Mouse (Mus musculus) forebrain, embryonic 12.5 days (tissue): ENCODE measurements at regions not wholly inside any gene's neighbourhood (a gene's known extent, or its start where the extent isn't known, plus 50 kb on each side); places are given as distances from the start of the nearest gene placed in this dataset.
A peak's percentile ranks its signal among the peaks of the same experiment; 100 is the strongest.

Experiments used
- ATAC-seq: fragments of 200-750 bp; cut with Nextera tagmentation; 2 replicates; pipeline ENCODE4 v1.8.0; 2017; ENCODE audit warnings: moderate TSS enrichment; ENCODE audit not compliant: low FRiP score
- H3K27ac ChIP-seq: fragments of 300-500 bp; sonication (generic); 2 replicates; pipeline ENCODE4 v1.5.1; 2016; ENCODE audit warnings: mild to moderate bottlenecking
- H3K27me3 ChIP-seq: fragments of 300-500 bp; sonication (generic); 2 replicates; pipeline ENCODE4 v1.6.1; 2016; ENCODE audit warnings: mild to moderate bottlenecking
- H3K36me3 ChIP-seq: fragments of 300-500 bp; sonication (generic); replicated peaks from 2 replicates; pipeline ENCODE4 v1.6.1; 2016; ENCODE audit warnings: mild to moderate bottlenecking
- H3K4me1 ChIP-seq: fragments of 300-500 bp; sonication (generic); 2 replicates; pipeline ENCODE4 v1.6.1; 2016
- H3K4me2 ChIP-seq: fragments of 300-500 bp; sonication (generic); 2 replicates; pipeline ENCODE4 v1.6.1; 2016; ENCODE audit warnings: mild to moderate bottlenecking, moderate library complexity
- H3K4me3 ChIP-seq: fragments of 300-500 bp; sonication (generic); replicated peaks from 2 replicates; pipeline ENCODE4 v1.5.1; 2016; ENCODE audit warnings: mild to moderate bottlenecking
- H3K9ac ChIP-seq: fragments of 300-500 bp; sonication (generic); 2 replicates; pipeline ENCODE4 v1.6.1; 2016; ENCODE audit warnings: mild to moderate bottlenecking
- H3K9me3 ChIP-seq: fragments of 300-500 bp; sonication (generic); 2 replicates; pipeline ENCODE4 v1.6.1; 2016
- WGBS: fragments of 180-500 bp; shearing (Covaris S2); methylation state at CpG from one replicate; pipeline ENCODE4 v1.1.7; 2016; 5-methylcytosine and 5-hydroxymethylcytosine counted together

DNA sequence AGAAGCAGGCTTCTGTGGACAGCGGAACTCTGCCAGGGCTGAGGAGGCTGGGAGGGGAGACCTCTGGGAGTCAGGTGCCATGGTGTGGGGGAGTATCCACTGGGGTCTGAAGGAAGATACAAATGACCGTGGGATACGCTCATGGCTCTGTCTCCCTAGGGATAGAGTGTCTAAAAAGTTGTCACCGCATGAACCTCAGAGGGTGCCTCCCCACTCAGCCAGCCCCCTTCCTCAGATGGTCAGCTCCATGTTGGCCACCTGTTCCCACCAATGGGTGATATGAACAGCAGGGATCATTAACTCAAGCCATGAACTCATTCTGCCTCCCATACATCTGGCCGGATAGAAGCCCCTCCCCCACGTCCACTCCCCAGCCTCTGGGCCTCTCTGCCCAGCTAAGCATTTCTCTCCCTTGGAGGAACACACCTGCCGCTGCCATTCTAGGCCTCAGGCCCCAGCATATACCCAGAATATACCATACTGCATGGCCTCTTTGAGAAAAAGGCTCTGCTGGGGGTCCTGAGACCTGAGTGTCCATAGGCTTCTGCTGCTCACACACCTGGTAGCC lies 134.1 kb upstream of the Lhx1 start:
- ATAC-seq, result no peak
- no peaks in the 10 kb centered on the region for H3K9me3 ChIP-seq
- peaks cover 12% of the 10 kb centered on the region for H3K4me1 ChIP-seq
- H3K36me3 ChIP-seq, result no peaks in the 10 kb centered on the region
- H3K9ac ChIP-seq, result no peak overlapping the region
- peaks cover 42% of the 10 kb centered on the region for H3K27me3 ChIP-seq
- H3K4me2 ChIP-seq, result no peak overlapping the region
- WGBS, result 81% methylated on average over 7 of the region's 7 CpGs
- H3K27ac ChIP-seq, result no peak overlapping the region
- no peak overlapping the region for H3K4me3 ChIP-seq

DNA sequence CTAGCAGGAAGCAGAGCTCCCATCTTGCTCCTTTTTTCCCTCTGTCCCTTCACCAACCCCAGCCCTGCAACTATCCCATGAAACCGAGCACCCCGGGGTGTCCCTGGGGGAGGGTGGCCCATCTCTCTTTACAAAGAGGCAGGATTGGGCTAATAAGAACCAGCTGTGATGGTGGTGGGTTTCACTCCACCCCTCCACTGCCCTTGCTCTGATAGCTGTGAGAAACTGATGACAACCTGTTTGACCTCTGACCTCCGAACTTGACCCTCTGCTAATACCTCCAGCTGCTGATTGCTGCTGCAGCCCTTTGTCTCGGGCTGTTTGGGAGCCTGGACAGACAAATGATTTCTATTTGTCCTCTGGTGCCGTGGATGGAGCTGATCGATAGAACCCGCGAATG lies 128.1 kb upstream of the Lhx1 start:
- peaks cover 4% of the 10 kb centered on the region; the same call in 1 of the 2 replicates for H3K4me1 ChIP-seq
- WGBS, result 42% methylated on average over 8 of the region's 8 CpGs
- no peak overlapping the region for H3K4me3 ChIP-seq
- H3K4me2 ChIP-seq, result no peak overlapping the region
- H3K27ac ChIP-seq, result no peak overlapping the region
- H3K27me3 ChIP-seq, result peaks cover 20% of the 10 kb centered on the region; the same call in 1 of the 2 replicates
- no peak overlapping the region for H3K9ac ChIP-seq
- H3K9me3 ChIP-seq, result no peaks in the 10 kb centered on the region
- H3K36me3 ChIP-seq, result no peaks in the 10 kb centered on the region
- no peak for ATAC-seq

DNA sequence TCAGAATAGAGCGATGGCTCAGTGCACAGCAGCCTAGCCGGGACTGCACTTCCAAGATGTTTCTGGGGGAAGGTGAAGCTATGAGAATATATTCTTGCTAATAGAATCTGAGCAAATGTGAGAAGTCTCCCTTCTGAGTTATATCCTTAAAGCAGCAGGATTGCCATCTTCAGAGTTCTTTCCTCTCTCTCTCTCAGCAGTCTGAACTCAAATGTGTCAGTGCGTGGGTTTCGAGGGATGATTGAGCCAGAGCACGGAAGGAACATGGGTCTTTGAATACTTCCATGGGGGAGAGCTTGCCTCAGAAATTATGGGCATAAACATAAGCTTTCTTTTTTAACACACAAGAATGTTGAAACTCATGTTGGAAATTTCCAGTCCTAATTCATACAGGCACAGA lies 123.6 kb upstream of the Lhx1 start:
- no peak overlapping the region for H3K9ac ChIP-seq
- H3K4me3 ChIP-seq, result no peak overlapping the region
- H3K4me1 ChIP-seq, result peaks cover 9% of the 10 kb centered on the region; the same call in 1 of the 2 replicates
- no peak overlapping the region for H3K27ac ChIP-seq
- peaks cover 23% of the 10 kb centered on the region for H3K27me3 ChIP-seq
- 97% methylated on average over 5 of the region's 5 CpGs for WGBS
- no peak for ATAC-seq
- no peaks in the 10 kb centered on the region for H3K9me3 ChIP-seq
- H3K4me2 ChIP-seq, result no peak overlapping the region
- no peaks in the 10 kb centered on the region for H3K36me3 ChIP-seq

DNA sequence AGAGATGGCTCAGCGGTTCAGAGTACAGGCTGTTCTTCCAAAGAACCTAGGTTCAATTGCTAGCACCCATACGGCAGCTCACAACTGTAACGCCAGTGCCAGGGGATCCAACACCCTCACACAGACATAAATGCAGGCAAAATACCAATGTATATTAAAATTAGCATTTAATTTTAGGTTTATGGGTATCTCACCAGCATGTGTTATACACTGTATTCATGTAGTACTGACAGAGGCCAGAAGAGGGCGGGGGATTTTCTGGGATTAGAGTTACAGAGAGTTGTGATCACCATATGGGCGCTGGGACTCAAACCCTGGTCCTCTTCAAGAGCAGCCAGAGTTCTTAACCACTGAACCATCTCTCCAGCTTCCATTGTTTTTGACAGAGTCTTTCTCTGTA lies 121.8 kb upstream of the Lhx1 start:
- H3K4me2 ChIP-seq, result no peak overlapping the region
- peaks cover 37% of the 10 kb centered on the region for H3K27me3 ChIP-seq
- H3K27ac ChIP-seq, result no peak overlapping the region
- no peak overlapping the region for H3K4me3 ChIP-seq
- H3K9ac ChIP-seq, result no peak overlapping the region
- H3K4me1 ChIP-seq, result peaks cover 13% of the 10 kb centered on the region
- H3K9me3 ChIP-seq, result no peaks in the 10 kb centered on the region
- WGBS, result 95% methylated on average over 5 of the region's 5 CpGs
- ATAC-seq, result no peak
- no peaks in the 10 kb centered on the region for H3K36me3 ChIP-seq

DNA sequence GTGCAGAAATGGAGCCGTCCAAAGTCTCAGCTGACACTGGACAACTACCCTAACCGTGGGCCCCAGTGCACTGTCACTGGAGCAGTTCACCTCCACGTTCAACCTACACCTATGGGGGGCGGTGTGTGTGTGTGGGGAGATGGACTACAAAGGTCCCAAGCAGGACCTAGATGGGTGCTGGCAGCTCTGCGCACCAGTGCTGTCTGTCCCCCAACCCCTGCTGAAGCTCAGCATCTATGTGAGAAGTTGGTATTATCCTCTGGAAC lies 117.7 kb upstream of the Lhx1 start:
- 0 out of 2 replicates have a peak overlapping the region, but pooled peaks have one; percentile 70 for H3K9ac ChIP-seq
- WGBS, result 37% methylated on average over 5 of the region's 5 CpGs
- H3K4me2 ChIP-seq, result peak overlapping the region; percentile 86
- ATAC-seq, result no peak
- no peaks in the 10 kb centered on the region for H3K36me3 ChIP-seq
- H3K27ac ChIP-seq, result no peak overlapping the region
- no peaks in the 10 kb centered on the region for H3K9me3 ChIP-seq
- H3K27me3 ChIP-seq, result peaks cover 67% of the 10 kb centered on the region
- no peak overlapping the region for H3K4me3 ChIP-seq
- peaks cover 33% of the 10 kb centered on the region for H3K4me1 ChIP-seq

DNA sequence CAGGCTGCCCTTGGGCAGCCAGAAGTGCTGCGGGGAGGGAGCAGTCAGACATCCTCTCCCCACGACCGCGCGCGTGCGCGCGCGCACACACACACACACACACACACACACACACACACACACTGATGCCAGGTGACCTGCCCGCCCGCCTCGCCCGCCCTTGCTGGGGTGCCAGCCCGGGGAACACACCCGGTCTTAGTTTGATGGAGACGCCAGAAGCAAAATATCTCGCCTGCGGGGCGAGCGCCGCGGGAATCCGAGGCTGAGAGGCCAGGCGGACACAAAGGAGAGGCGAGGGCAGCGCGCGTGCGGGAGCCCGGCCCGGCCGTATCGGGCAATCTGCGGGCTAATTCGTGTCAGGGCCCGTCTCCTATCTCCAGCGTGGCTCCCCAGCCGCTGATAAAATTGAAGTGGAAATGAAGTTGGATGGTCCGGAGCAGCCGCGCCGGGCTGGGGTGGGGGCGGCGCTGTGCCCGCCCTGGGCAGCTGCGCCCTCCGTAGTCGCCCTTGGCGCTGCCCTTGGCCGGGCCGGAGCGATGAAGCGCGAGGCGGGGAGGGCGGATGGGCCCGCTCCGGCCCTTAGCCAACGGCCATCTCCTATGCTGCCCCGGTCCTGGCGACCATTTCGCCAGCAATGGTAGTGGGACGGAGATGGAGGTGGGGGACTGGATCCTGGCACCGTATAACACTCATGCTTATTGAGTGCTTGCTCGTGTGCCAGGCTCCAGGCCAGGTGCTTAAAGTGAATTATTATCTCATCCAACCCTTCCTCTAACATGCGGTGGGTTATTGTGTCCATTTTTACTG lies 117.2 kb upstream of the Lhx1 start:
- ATAC-seq, result peak; percentile 54
- Histone ChIP-seq H3K9ac (peak overlapping the region; percentile 70), H3K4me3 (peak overlapping the region; percentile 50), H3K27me3 (peaks cover 72% of the 10 kb centered on the region), H3K4me1 (peaks cover 39% of the 10 kb centered on the region), H3K9me3 (no peaks in the 10 kb centered on the region), H3K27ac (peak overlapping the region; percentile 59; the same call in 1 of the 2 replicates), H3K36me3 (no peaks in the 10 kb centered on the region), H3K4me2 (peak overlapping the region; percentile 86)
- WGBS, result 2% methylated on average over 65 of the region's 67 CpGs

DNA sequence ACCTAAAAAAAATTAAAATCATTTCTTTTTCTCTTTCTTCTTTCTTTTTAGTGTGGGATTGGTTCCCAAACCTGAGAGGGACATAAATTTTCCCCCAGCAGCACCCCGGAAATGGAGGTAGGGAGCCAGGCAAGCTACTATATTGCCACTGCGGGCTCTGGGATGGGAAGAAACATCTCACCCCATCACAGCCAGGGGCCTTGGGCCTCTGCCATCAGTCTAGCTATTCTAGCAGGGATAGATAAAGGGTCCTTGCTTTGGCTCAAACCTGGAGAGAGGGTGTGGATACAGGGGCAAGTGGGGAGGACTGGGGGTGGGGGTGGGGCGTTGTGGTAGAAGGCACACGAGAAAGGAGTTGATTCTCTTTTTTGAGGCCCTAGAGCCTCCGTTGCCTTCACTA lies 116.3 kb upstream of the Lhx1 start:
- Histone ChIP-seq H3K9me3 (no peaks in the 10 kb centered on the region), H3K36me3 (no peaks in the 10 kb centered on the region), H3K27ac (no peak overlapping the region), H3K27me3 (peaks cover 76% of the 10 kb centered on the region), H3K4me2 (peak overlapping the region; percentile 86; the same call in 1 of the 2 replicates), H3K9ac (no peak overlapping the region), H3K4me3 (no peak overlapping the region; the same call in 1 of the 2 replicates), H3K4me1 (peaks cover 48% of the 10 kb centered on the region)
- no peak for ATAC-seq
- 23% methylated on average over 5 of the region's 5 CpGs for WGBS

DNA sequence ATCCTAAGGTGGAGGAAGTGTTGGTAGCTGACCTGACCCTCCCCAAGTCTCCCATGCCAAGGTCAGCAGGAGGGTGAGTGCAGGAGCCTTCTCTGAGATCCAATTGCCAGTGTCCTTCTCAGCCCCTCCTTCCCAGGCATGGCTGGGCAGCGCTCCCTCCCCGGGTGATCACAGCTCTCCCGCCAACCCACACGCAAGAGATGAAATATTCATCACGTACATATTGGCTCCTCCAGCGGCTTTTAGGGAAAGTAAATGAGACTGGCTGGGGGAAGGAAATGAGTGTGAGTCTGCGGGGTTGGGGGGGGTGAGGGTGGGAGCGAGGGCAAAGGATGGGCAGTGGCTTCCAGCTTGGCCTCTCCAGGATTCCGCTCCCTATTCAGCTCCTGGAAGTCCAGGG lies 113.0 kb upstream of the Lhx1 start:
- peaks cover 48% of the 10 kb centered on the region for H3K4me1 ChIP-seq
- no peaks in the 10 kb centered on the region for H3K36me3 ChIP-seq
- WGBS, result 19% methylated on average over 9 of the region's 9 CpGs
- no peak overlapping the region for H3K27ac ChIP-seq
- no peaks in the 10 kb centered on the region for H3K9me3 ChIP-seq
- H3K27me3 ChIP-seq, result peaks cover 89% of the 10 kb centered on the region
- ATAC-seq, result no peak
- no peak overlapping the region for H3K9ac ChIP-seq
- no peak overlapping the region for H3K4me2 ChIP-seq
- no peak overlapping the region for H3K4me3 ChIP-seq

DNA sequence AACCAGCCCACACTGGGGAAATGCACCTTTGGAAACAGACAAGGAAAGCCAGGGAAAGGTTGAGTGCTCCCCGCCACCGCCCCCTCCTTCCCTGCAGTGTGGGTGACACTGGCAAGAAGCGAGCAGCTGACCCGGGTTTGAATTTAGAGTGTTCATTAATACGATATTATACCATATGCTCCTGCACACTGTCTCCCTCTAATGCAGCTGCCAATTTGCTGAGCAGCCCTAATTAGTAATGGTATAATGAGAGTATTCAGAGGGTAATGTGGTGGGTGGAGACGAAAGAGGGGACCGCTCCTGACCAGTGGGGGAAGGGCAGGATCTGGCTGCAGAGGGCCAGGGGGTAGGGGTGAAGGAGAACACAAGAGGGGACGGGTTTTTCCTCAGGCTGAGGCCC lies 111.9 kb upstream of the Lhx1 start:
- 8% methylated on average over 8 of the region's 8 CpGs for WGBS
- no peaks in the 10 kb centered on the region for H3K36me3 ChIP-seq
- no peak overlapping the region for H3K4me3 ChIP-seq
- peaks cover 41% of the 10 kb centered on the region for H3K4me1 ChIP-seq
- H3K9me3 ChIP-seq, result no peaks in the 10 kb centered on the region
- H3K27me3 ChIP-seq, result peaks cover 84% of the 10 kb centered on the region
- peak overlapping the region; percentile 21; the same call in 1 of the 2 replicates for H3K4me2 ChIP-seq
- H3K27ac ChIP-seq, result peak overlapping the region; percentile 59; the same call in 1 of the 2 replicates
- peak; percentile 87 for ATAC-seq
- H3K9ac ChIP-seq, result no peak overlapping the region

DNA sequence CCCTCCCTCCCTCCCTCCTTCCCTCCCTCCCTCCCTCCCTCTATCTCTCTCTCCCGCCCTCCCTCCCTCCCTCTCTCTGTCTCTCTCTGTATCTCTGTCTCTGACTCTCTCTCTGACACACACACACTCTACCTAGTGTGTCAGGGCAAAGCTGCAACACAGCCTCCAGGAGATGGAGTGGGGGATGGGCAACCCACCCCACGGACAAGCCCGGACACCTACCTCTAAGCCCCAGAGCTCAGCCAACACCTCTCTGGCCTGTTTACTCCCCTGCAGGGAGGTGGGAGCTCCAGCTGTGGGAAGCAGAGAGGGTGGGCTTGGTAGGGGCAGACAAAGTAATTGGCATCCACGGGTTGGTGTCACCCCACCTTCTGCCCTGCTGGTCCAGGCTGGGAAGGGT lies 109.7 kb upstream of the Lhx1 start:
- ATAC-seq, result no peak
- H3K27ac ChIP-seq, result no peak overlapping the region
- WGBS, result 44% methylated on average over 3 of the region's 4 CpGs
- no peaks in the 10 kb centered on the region for H3K9me3 ChIP-seq
- no peak overlapping the region for H3K9ac ChIP-seq
- peaks cover 31% of the 10 kb centered on the region for H3K4me1 ChIP-seq
- no peak overlapping the region for H3K4me2 ChIP-seq
- H3K4me3 ChIP-seq, result no peak overlapping the region
- no peaks in the 10 kb centered on the region for H3K36me3 ChIP-seq
- peaks cover 77% of the 10 kb centered on the region for H3K27me3 ChIP-seq

DNA sequence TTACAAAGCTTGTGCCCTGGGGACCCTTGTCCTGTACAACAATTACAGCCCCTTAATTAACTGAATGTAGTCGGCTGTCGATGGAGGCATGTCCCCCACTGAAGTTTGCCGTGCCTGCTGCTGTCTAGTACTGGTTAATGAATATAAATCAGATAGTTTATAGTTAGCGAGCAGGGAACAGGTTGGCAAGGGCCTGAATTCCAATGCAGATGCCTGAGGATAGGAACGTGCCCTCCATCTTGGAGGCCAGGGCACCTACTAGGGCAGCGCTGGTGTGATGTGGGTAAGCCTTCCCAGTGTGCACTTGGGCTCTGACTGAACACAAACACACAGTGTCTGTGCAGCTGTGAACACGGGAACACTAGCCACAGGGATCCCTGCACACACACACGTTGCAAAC lies 108.0 kb upstream of the Lhx1 start:
- no peaks in the 10 kb centered on the region for H3K36me3 ChIP-seq
- H3K4me2 ChIP-seq, result no peak overlapping the region
- H3K4me1 ChIP-seq, result peaks cover 27% of the 10 kb centered on the region
- H3K4me3 ChIP-seq, result no peak overlapping the region
- no peaks in the 10 kb centered on the region for H3K9me3 ChIP-seq
- H3K9ac ChIP-seq, result no peak overlapping the region; the same call in 1 of the 2 replicates
- H3K27ac ChIP-seq, result no peak overlapping the region
- peaks cover 67% of the 10 kb centered on the region for H3K27me3 ChIP-seq
- ATAC-seq, result no peak
- WGBS, result 54% methylated on average over 8 of the region's 8 CpGs

DNA sequence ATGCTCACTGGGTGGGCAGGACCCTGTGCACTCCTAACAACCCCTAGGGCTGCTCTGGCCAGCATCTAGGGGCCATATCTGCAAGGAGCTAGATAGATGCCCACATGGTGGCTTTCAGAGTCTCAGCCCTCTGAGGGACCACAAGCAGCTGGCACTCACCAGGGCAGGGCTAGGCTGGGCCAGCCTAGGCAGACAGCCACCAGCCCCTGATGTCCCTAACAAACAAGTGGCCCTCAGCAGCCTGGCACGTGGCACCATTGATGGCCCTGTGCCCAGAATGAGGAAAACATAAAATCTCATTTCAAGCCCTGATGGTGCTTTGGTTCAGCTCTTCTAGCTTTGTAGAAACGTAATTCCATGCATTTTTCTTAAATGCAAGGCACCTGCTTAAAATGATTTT lies 102.8 kb upstream of the Lhx1 start:
- Histone ChIP-seq H3K9me3 (no peaks in the 10 kb centered on the region), H3K4me2 (no peak overlapping the region), H3K36me3 (no peaks in the 10 kb centered on the region), H3K4me3 (no peak overlapping the region), H3K27ac (no peak overlapping the region), H3K27me3 (peaks cover 37% of the 10 kb centered on the region), H3K4me1 (0 out of 2 replicates have a peak, but pooled peaks cover 5% of the 10 kb centered on the region), H3K9ac (no peak overlapping the region)
- WGBS, result 83% methylated on average over 2 of the region's 2 CpGs
- ATAC-seq, result no peak

DNA sequence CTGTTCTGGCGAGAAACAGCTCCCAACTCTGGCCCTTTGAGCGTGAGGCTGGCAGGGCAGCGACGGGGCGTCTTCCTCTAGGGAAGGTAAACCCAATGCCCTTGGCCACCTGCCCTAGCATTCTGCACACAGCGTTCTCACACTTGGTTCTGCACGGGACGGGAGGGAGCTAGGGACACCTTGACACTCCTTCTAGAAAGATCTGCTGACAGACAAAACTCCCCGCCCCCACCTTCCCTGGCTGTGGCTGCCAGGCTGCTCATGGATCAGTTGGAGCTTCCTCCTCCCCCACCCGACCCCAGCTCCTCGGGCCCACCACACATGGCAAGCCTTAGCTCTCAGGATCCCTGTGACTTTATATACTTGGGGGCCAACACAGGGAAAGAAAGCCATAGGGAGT lies 102.3 kb upstream of the Lhx1 start:
- Histone ChIP-seq H3K9ac (no peak overlapping the region), H3K27ac (no peak overlapping the region), H3K4me2 (no peak overlapping the region), H3K4me3 (no peak overlapping the region), H3K36me3 (no peaks in the 10 kb centered on the region), H3K9me3 (no peaks in the 10 kb centered on the region), H3K27me3 (peaks cover 34% of the 10 kb centered on the region), H3K4me1 (0 out of 2 replicates have a peak, but pooled peaks cover 5% of the 10 kb centered on the region)
- no peak for ATAC-seq
- WGBS, result 77% methylated on average over 11 of the region's 11 CpGs
